In the genomic region with DNA sequence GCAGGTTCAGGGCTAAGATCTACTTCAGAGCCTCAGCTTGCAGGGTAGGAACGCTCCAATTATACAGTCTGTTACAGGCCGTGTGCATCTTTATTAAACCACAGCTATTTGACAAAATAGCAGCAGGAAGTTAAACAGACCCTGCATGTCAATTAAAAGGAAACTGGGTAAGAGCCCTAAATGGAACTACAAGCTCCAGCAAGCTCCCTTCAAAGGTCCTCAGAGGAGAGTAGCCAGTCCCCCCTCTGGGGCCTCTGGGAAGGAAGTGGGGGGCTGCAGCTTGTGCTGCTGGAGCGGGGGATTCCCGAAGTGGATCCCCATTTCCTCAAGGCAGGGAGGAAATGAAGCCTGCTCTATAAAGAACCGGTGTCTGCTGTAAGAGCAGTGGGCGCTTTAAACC, we compare ENCODE assay signal across 9 mouse cellular contexts. TPM values are rescaled to one million over a fixed set of nuclear protein-coding genes. Genes with fewer than 3 reads are reported as not detected.
A peak's percentile ranks its signal among the peaks of the same experiment; 100 is the strongest.
DNase-seq lines count a peak whose midpoint lies in the region; ATAC-seq and TF ChIP-seq lines count a peak whose summit lies in the region.
"Had no signal": no experiment of that assay in that cellular context is flagged by ENCODE, and none has a peak within 500 bp of the region (broad histone marks: within the 10 kb centered on the region; RNA-seq: fewer than 3 reads in every experiment).

No protein-coding gene starts in this region.

- no peak for DNase-seq in kidney, adult 8-10 months
- DNase-seq in midbrain, embryonic 10.5 days (ENCODE audit: low spot score), result no peak
- DNase-seq in ovary, adult 18-20 months (ENCODE audit: low spot score), result no peak
- no peak for DNase-seq in urinary bladder, adult 2 months (ENCODE audit: low spot score)
- DNase-seq in embryo, embryonic 10.5 days (ENCODE audit: low spot score), result no peak

- H3K36me3 ChIP-seq in kidney, embryonic 15.5 days, result peaks cover 16% of the 10 kb centered on the region
- H3K36me3 ChIP-seq in hindbrain, embryonic 12.5 days, result no peaks in the 10 kb centered on the region
- 0 out of 2 replicates have a peak, but pooled peaks cover 5% of the 10 kb centered on the region for H3K36me3 ChIP-seq in midbrain, embryonic 10.5 days

- peaks cover 70% of the 10 kb centered on the region for H3K4me1 ChIP-seq in kidney, embryonic 15.5 days
- peaks cover 91% of the 10 kb centered on the region for H3K4me1 ChIP-seq in bone marrow macrophage, adult 2 months (ENCODE audit: control insufficient read depth, insufficient read depth, low read length)
- peaks cover 42% of the 10 kb centered on the region for H3K4me1 ChIP-seq in hindbrain, embryonic 12.5 days
- peaks cover 42% of the 10 kb centered on the region for H3K4me1 ChIP-seq in midbrain, embryonic 10.5 days

- H3K27me3 ChIP-seq in kidney, embryonic 15.5 days, result no peaks in the 10 kb centered on the region
- H3K27me3 ChIP-seq in hindbrain, embryonic 12.5 days, result no peaks in the 10 kb centered on the region
- H3K27me3 ChIP-seq in midbrain, embryonic 10.5 days (ENCODE audit: low read depth, poor library complexity, severe bottlenecking), result no peaks in the 10 kb centered on the region

- no peaks in the 10 kb centered on the region for H3K9me3 ChIP-seq in kidney, embryonic 15.5 days (replicated peaks)
- no peaks in the 10 kb centered on the region for H3K9me3 ChIP-seq in hindbrain, embryonic 12.5 days (replicated peaks)
- H3K9me3 ChIP-seq in midbrain, embryonic 10.5 days (replicated peaks), result no peaks in the 10 kb centered on the region
- H3K9me3 ChIP-seq: G1E had no signal

- no peak for TF ChIP-seq POLR2A in bone marrow macrophage, adult 2 months (IDR thresholded peaks at IDR 0.05; ENCODE audit: borderline replicate concordance, low read depth, low read length)

- TF ChIP-seq CTCF in bone marrow macrophage, adult 2 months (IDR thresholded peaks at IDR 0.05; ENCODE audit: low read depth, low read length), result no peak

- no peak overlapping the region for H3K4me2 ChIP-seq in kidney, embryonic 15.5 days
- H3K4me2 ChIP-seq in hindbrain, embryonic 12.5 days (replicated peaks), result no peak overlapping the region

- H3K27ac ChIP-seq in kidney, embryonic 15.5 days, result peak overlapping the region; percentile 87
- H3K27ac ChIP-seq in bone marrow macrophage, adult 2 months (ENCODE audit: insufficient read depth, low read depth, low read length), result peak overlapping the region; percentile 92
- H3K27ac ChIP-seq in hindbrain, embryonic 12.5 days, result peak overlapping the region; percentile 35
- H3K27ac ChIP-seq in midbrain, embryonic 10.5 days (replicated peaks), result peak overlapping the region; percentile 14; the same call in 1 of the 2 replicates

- no peak overlapping the region for H3K9ac ChIP-seq in kidney, embryonic 15.5 days
- 0 out of 2 replicates have a peak overlapping the region, but pooled peaks have one; percentile 42 for H3K9ac ChIP-seq in hindbrain, embryonic 12.5 days

- WGBS in kidney, embryonic 15.5 days, result 27% methylated on average over 6 of the region's 6 CpGs
- WGBS in hindbrain, embryonic 12.5 days, result 58% methylated on average over 6 of the region's 6 CpGs
- WGBS in midbrain, embryonic 10.5 days, result 65% methylated on average over 6 of the region's 6 CpGs

- ATAC-seq in kidney, embryonic 15.5 days (replicated peaks; ENCODE audit: low FRiP score), result no peak
- no peak for ATAC-seq in hindbrain, embryonic 12.5 days (ENCODE audit: low FRiP score)

- no peak overlapping the region for H3K4me3 ChIP-seq in kidney, embryonic 15.5 days (replicated peaks)
- H3K4me3 ChIP-seq in bone marrow macrophage, adult 2 months (ENCODE audit: insufficient read depth, low read length), result no peak overlapping the region
- H3K4me3 ChIP-seq in hindbrain, embryonic 12.5 days, result no peak overlapping the region
- H3K4me3 ChIP-seq in midbrain, embryonic 10.5 days, result no peak overlapping the region

RNA-seq across cellular contexts. Expression of a gene that starts 47.7 kb away (rescaled TPM):
- 2.1 TPM in 2 replicates for polyA plus RNA-seq in kidney, embryonic 15.5 days (2015; fragmentation: Nextera tagmentation; extraction: Ambion mirVana)
- polyA plus RNA-seq in bone marrow macrophage, adult 2 months (2012; ENCODE audit: insufficient read depth, insufficient read length, missing spikeins), result 23.4 and 27.0 TPM in 2 replicates
- polyA plus RNA-seq in hindbrain, embryonic 12.5 days (2016; fragmentation: Nextera tagmentation; extraction: Ambion mirVana), result 1.8 and 2.1 TPM in 2 replicates
- polyA plus RNA-seq in midbrain, embryonic 10.5 days (2016; fragmentation: Nextera tagmentation; extraction: Ambion mirVana), result 0.78 and 1.2 TPM in 2 replicates
- 1.2 TPM in 2 replicates for polyA plus RNA-seq in urinary bladder, adult 2 months (2012; rRNA removed)

RNA-seq across cellular contexts. Expression of a gene that starts 58.6 kb away (rescaled TPM):
- polyA plus RNA-seq in kidney, embryonic 15.5 days (2015; fragmentation: Nextera tagmentation; extraction: Ambion mirVana), result 15.9 and 16.1 TPM in 2 replicates
- polyA plus RNA-seq in bone marrow macrophage, adult 2 months (2012; ENCODE audit: insufficient read depth, insufficient read length, missing spikeins), result 147 and 173 TPM in 2 replicates
- 57.8 and 60.5 TPM in 2 replicates for polyA plus RNA-seq in hindbrain, embryonic 12.5 days (2016; fragmentation: Nextera tagmentation; extraction: Ambion mirVana)
- 7.7 and 8.0 TPM in 2 replicates for polyA plus RNA-seq in midbrain, embryonic 10.5 days (2016; fragmentation: Nextera tagmentation; extraction: Ambion mirVana)
- 46.5 and 67.5 TPM in 2 replicates for polyA plus RNA-seq in urinary bladder, adult 2 months (2012; rRNA removed)

Comparison
In these comparisons a context has a peak if more than half of its experiments do, and no peak if none do; other contexts are left out.
1. H3K27ac ChIP-seq: peak in every context shown above with its lines; median percentile 92 in bone marrow macrophage, adult 2 months; 87 in kidney, embryonic 15.5 days; 35 in hindbrain, embryonic 12.5 days; 14 in midbrain, embryonic 10.5 days.